Mouse (Mus musculus): ENCODE measurements around the gene 1700023F06Rik. TPM values are rescaled to one million over a fixed set of nuclear protein-coding genes. Genes with fewer than 3 reads are reported as not detected.

Gene 1700023F06Rik
- polyA plus RNA-seq, 1 experiment: not detected

DNA sequence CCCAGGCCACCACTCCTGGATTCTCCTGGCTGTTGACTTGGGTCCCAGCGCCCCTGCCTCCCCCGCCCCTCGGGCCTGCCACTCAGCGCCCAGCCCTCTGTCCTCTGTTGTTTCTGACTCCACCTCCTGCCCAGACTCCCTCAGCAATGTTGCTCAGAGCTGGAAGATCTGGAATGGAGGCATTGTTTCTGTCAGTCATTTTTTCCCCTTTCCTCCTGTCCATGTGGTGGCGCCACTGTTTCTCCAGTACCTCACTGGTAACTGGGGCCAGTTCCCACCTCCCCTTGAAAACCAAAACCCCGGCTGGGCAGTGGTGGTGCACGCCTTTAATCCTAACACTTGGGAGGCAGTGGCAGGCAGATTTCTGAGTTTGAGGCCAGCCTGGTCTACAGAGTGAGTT is 46.9 kb downstream of the 1700023F06Rik start:
- TF ChIP-seq CTCF (IDR thresholded peaks at IDR 0.05; ENCODE audit: extremely low read depth, insufficient read depth, insufficient read length, insufficient replicate concordance) (no peak), POLR2A (IDR thresholded peaks at IDR 0.05; ENCODE audit: low read depth, low read length) (no peak)
- Histone ChIP-seq H3K4me3 (ENCODE audit: extremely low read depth, insufficient read depth, insufficient read length) (no peak overlapping the region), H3K36me3 (ENCODE audit: control insufficient read depth, insufficient read depth, low read length) (no peaks in the 10 kb centered on the region), H3K27ac (ENCODE audit: insufficient read depth, low read length) (no peak overlapping the region), H3K4me1 (ENCODE audit: control insufficient read depth, insufficient read depth, insufficient read length) (no peaks in the 10 kb centered on the region; the same call in 1 of the 2 replicates), H3K27me3 (ENCODE audit: control insufficient read depth, insufficient read depth, low read length) (no peaks in the 10 kb centered on the region)
- WGBS: 86% methylated on average over 7 of the region's 7 CpGs
- DNase-seq (ENCODE audit: low read depth in 1 of 2, low spot score in 2 of 2): no peak

DNA sequence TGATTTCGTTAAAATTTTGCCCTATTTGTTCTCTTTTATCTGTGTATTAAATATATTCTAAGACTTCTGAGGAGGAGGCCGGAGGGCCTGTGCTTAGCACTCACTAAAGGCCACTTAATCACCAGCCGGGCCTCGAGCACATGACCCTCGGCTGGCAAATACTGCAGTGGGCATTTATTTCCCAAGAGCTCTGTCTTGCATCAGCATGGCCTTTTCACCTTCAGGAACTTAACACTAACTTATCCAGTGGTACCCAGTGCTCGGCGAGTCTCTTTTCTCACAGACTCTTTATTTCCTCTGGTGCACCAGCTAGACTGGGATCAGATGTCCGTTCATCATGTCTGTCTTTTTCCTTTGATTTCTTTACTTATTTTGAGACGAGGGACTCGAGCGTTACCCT is 47.6 kb downstream of the 1700023F06Rik start:
- 93% methylated on average over 11 of the region's 11 CpGs for WGBS
- no peak for TF ChIP-seq POLR2A (IDR thresholded peaks at IDR 0.05; ENCODE audit: low read depth, low read length)
- no peak for TF ChIP-seq CTCF (IDR thresholded peaks at IDR 0.05; ENCODE audit: extremely low read depth, insufficient read depth, insufficient read length, insufficient replicate concordance)
- no peaks in the 10 kb centered on the region for H3K36me3 ChIP-seq (ENCODE audit: control insufficient read depth, insufficient read depth, low read length)
- H3K27ac ChIP-seq (ENCODE audit: insufficient read depth, low read length): no peak overlapping the region
- no peak for DNase-seq (ENCODE audit: low read depth in 1 of 2, low spot score in 2 of 2)
- H3K27me3 ChIP-seq (ENCODE audit: control insufficient read depth, insufficient read depth, low read length): no peaks in the 10 kb centered on the region
- no peaks in the 10 kb centered on the region; the same call in 1 of the 2 replicates for H3K4me1 ChIP-seq (ENCODE audit: control insufficient read depth, insufficient read depth, insufficient read length)
- H3K4me3 ChIP-seq (ENCODE audit: extremely low read depth, insufficient read depth, insufficient read length): no peak overlapping the region

DNA sequence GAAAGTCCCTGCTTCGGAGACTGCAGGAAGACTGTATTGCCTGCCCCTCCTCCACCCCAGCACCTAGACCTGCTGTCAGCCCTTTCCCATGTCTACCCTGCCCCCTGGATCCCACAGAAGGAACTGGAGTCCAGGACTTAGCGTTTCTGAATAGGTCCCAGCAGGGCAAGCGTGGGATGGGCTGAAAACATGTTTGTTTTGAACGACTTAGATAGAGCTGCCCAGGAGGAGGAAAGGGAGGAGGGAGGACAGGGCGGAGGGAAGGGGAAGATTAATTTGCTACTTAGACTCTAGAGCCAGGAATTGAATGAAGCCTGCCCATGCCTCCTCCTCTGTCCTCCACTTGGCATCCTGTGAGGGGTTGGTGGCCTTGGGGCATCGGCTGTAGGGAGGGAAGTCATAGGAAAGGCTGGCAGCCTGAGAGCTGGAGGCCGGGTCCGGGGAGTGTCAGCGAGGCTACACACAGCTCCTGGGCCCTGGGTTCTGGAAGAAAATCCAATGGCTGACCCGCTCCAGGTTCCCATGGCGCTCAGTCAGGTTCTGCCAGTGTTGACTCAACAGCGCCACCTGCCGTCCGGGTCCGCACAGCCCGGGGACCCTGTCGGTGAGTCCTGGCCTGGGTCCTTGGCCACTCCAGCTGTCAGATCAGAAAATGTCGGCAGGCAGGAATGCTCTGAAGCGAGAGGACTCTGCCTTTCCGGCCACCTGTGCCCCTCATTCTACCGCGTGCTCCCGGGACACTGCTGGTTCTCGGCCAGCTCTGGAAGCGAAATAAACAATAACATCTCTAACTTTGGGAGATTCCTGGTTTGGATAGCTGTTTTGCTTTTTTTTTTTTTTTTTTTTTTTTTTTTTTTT is 49.5 kb downstream of the 1700023F06Rik start:
- H3K36me3 ChIP-seq (ENCODE audit: control insufficient read depth, insufficient read depth, low read length): no peaks in the 10 kb centered on the region
- TF ChIP-seq POLR2A (IDR thresholded peaks at IDR 0.05; ENCODE audit: low read depth, low read length) (no peak), CTCF (IDR thresholded peaks at IDR 0.05; ENCODE audit: extremely low read depth, insufficient read depth, insufficient read length, insufficient replicate concordance) (peak; percentile 100)
- DNase-seq (ENCODE audit: low read depth in 1 of 2, low spot score in 2 of 2): peak; percentile 67 to 91
- no peak overlapping the region for H3K27ac ChIP-seq (ENCODE audit: insufficient read depth, low read length)
- WGBS: 14% methylated on average over 25 of the region's 25 CpGs
- no peak overlapping the region for H3K4me3 ChIP-seq (ENCODE audit: extremely low read depth, insufficient read depth, insufficient read length)
- no peaks in the 10 kb centered on the region; the same call in 1 of the 2 replicates for H3K4me1 ChIP-seq (ENCODE audit: control insufficient read depth, insufficient read depth, insufficient read length)
- no peaks in the 10 kb centered on the region for H3K27me3 ChIP-seq (ENCODE audit: control insufficient read depth, insufficient read depth, low read length)

DNA sequence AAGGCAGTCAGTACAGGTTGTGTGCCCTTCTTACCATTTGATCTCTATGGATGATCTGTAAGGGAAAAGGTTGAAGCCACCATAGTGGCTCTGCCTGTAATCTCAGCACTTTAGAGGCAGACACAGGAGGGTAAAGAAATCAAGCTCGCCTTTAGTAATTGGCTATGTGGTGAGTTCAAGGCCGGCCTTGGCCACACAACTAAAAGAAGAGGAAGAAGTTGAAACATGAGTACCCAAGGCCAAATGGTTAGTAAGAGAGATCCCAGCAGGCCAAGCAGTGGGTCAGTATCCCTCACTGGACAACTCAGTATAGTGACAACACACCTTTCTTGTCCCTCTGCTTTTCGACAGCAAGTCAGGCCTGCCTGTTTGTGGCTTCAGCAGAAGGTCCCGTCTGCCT is 58.6 kb downstream of the 1700023F06Rik start:
- TF ChIP-seq POLR2A (IDR thresholded peaks at IDR 0.05; ENCODE audit: low read depth, low read length) (no peak), CTCF (IDR thresholded peaks at IDR 0.05; ENCODE audit: extremely low read depth, insufficient read depth, insufficient read length, insufficient replicate concordance) (no peak)
- no peak for DNase-seq (ENCODE audit: low read depth in 1 of 2, low spot score in 2 of 2)
- H3K4me1 ChIP-seq (ENCODE audit: control insufficient read depth, insufficient read depth, insufficient read length): no peaks in the 10 kb centered on the region
- no peaks in the 10 kb centered on the region for H3K27me3 ChIP-seq (ENCODE audit: control insufficient read depth, insufficient read depth, low read length)
- H3K36me3 ChIP-seq (ENCODE audit: control insufficient read depth, insufficient read depth, low read length): no peaks in the 10 kb centered on the region
- H3K4me3 ChIP-seq (ENCODE audit: extremely low read depth, insufficient read depth, insufficient read length): no peak overlapping the region
- 94% methylated on average over 4 of the region's 4 CpGs for WGBS
- no peak overlapping the region for H3K27ac ChIP-seq (ENCODE audit: insufficient read depth, low read length)

Other genes starting within 250 kb of the 1700023F06Rik start
- gene Nmt1, start 180.4 kb downstream of the 1700023F06Rik start, polyA plus RNA-seq (2012; rRNA removed): 23.4 and 23.9 TPM in 2 replicates
- 24.7 and 34.9 TPM in 2 replicates for gene Dcakd, start 180.2 kb downstream of the 1700023F06Rik start, polyA plus RNA-seq (2012; rRNA removed)
- 4.7 TPM in 2 replicates for gene Plcd3, start 106.9 kb downstream of the 1700023F06Rik start, polyA plus RNA-seq (2012; rRNA removed)
- gene Acbd4, start 106.9 kb downstream of the 1700023F06Rik start, polyA plus RNA-seq (2012; rRNA removed): 17.9 and 22.5 TPM in 2 replicates
- 10.3 and 11.2 TPM in 2 replicates for gene Hexim1, start 92.3 kb downstream of the 1700023F06Rik start, polyA plus RNA-seq (2012; rRNA removed)
- gene Hexim2, start 76.1 kb downstream of the 1700023F06Rik start, polyA plus RNA-seq (2012; rRNA removed): 2.3 and 3.0 TPM in 2 replicates
- gene Fmnl1, start 37.5 kb downstream of the 1700023F06Rik start, polyA plus RNA-seq (2012; rRNA removed): 137 and 147 TPM in 2 replicates
- not detected in 2 replicates for gene Spata32, start 9.9 kb upstream of the 1700023F06Rik start, polyA plus RNA-seq (2012; rRNA removed)
- gene Map3k14, start 58.9 kb upstream of the 1700023F06Rik start, polyA plus RNA-seq (2012; rRNA removed): 49.6 and 57.7 TPM in 2 replicates
- gene Arhgap27, start 155.1 kb upstream of the 1700023F06Rik start, polyA plus RNA-seq (2012; rRNA removed): 90.0 and 101 TPM in 2 replicates
- gene Plekhm1, start 204.1 kb upstream of the 1700023F06Rik start, polyA plus RNA-seq (2012; rRNA removed): 26.8 and 27.5 TPM in 2 replicates

Measured in spleen, adult 2 months (tissue).